Mouse (Mus musculus) right cerebral cortex, adult 18-20 months (tissue): ENCODE measurements at regions not wholly inside any gene's neighbourhood (a gene's known extent, or its start where the extent isn't known, plus 50 kb on each side); places are given as distances from the start of the nearest gene placed in this dataset.

Experiments used
- DNase-seq: peaks from one replicate; pipeline ENCODE4 v3.0.0; 2022; ENCODE audit warnings: mixed read lengths

DNA sequence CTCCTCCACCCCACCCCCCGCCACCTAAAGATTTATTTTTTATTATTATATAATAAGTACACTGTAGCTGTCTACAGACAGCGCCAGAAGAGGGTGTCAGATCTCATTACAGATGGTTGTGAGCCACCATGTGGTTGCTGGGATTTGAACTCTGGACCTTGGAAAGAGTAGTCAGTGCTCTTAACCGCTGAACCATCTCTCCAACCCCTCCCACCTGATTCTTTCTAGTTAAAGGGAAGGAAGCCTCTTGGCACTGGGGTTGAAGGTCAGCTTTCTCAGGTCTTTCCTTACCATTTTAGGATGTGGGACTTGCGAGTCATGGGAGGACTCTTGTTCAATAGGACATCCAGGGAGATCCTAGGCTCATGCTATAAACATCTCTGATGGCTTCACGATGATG is 54.7 kb downstream of the Hes1 start:
- DNase-seq: no peak

DNA sequence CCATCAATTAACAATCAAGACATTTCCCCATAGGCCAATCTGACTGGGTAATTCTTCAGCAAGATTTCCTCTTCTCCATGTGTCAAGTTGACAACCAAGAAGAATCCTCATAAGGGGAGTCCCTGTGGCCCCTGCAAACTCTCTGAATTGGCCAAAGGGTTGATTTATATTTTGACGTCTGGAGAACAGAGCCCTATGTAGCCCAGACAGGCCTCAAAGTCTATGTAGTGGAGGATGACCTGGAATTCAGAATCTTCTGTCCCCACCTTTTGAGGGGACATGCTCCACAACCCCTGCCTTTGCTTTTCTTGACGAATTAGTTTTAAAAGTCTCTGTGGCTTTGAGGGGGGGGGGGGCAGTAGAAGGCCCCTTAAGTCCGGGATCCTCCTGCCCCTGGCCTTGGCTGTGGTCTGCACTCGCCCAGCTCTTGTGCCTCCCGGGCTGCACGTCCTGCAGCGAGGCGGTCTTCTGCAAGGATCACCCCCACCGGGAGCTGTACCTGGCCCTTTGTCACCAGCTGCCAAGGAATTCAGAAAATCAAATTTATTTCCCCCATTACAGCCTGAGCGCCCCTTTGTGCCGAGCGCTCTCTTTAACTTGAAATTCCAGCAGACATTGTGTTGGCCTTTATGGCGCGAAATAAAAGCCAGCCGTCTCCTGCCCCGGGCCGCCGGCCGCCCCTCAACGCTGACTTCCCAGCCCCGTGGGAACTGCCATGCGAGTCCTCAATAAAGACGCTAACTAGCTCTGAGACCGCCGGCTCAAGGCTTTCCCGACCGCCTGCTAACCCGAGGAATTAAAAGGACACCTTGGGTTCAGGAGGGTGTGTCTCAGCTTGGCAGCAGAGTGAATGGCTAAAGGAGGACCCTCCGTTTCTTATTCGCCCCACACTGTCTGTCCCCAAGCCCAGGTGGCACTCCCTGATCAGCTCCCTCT is 56.4 kb downstream of the Hes1 start:
- DNase-seq: no peak

DNA sequence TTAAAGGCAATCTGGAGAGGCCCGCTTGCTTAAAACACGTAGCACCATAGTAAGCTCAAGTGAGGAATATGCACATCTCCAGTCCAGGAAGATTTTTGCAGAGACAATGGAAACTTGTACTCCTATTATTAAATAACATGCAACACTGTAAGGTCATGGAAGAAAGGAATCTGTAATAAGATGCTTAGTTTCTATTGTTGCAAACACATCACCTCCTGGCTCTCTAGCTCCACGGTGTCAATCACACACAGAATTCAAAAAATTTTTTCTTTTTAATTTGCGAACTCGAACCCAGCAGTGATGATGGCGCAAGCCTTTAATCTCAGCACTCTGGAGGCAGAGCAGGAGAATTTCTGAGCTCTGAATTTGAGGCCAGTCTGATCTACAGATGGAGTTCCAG is 57.4 kb downstream of the Hes1 start:
- DNase-seq: no peak

DNA sequence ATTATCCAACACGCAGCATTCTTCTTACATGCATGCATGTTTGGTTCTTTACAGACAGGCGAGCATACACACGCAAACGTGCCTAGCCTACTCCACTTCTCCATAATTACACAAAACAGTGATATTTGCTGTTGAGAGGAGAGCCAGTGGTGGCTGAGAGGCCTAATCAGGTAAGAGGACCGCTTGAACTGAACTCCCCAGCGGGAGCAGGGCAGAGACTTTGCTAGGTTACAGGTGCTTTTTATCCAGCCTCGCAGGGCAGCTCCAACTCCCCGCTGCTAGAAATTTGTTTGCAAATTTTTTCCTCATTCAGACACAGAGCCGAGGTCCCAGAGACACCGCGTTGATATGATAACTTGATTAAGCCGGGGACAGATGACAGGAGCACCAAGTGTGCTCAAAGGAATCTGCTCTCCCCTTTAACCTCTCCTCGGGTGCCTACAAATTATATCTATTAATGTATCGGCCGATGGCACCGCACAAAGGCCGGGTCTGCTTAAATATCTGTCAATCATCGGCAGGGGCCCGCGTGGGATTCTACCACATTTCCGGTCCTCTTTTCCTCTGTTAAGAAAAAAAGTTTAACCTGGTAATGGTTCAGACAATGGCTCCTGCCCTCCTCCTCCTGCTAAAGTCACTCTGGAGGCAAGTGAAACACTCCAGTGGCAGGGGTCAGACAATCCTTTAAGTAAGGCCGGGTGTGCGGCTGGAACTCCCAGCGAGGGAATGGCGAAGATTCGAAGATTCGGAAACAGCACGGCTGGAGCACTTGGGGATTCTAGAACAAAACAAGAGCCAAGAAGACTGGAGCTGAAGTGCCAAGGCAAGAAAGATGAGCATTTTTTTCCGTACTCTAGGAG is 58.3 kb downstream of the Hes1 start:
- no peak for DNase-seq

DNA sequence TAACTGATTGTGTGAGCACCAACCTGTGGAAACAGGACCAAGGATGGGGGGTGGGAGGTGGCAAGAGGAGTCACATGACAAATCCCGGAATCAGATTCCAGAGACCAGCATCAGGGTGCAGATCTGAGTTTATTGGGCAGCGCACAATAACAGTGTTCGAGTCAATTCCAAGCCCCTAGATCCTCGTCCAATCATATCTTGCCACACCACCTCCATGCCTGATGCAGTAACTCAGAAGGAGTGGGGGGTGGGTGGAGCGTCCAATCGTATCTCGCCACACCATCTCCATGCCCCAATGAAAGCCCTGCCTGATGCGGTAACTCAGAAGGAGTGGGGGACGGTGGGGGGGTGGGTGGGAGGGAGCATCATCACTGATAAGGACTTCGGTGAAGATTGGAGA is 62.8 kb downstream of the Hes1 start:
- no peak for DNase-seq

DNA sequence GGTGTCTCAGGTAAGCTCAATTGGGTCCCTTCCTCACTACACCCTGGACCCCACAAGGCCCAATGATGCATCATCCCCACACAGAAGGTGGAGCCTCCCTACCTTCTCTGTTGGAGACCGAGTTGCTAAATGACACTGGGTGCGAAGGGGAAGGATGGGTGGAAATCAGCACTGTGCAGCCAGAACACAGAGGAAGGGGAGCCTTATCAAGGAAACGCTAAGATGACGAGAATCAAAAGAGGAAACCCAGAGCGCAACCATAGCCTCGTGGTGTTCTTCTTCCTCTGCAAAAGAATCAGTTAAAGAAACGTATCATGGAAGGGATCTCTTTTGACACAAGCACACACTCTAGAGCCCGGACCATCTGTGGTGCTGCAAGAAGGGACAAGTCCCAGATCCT is 64.6 kb downstream of the Hes1 start:
- no peak for DNase-seq

DNA sequence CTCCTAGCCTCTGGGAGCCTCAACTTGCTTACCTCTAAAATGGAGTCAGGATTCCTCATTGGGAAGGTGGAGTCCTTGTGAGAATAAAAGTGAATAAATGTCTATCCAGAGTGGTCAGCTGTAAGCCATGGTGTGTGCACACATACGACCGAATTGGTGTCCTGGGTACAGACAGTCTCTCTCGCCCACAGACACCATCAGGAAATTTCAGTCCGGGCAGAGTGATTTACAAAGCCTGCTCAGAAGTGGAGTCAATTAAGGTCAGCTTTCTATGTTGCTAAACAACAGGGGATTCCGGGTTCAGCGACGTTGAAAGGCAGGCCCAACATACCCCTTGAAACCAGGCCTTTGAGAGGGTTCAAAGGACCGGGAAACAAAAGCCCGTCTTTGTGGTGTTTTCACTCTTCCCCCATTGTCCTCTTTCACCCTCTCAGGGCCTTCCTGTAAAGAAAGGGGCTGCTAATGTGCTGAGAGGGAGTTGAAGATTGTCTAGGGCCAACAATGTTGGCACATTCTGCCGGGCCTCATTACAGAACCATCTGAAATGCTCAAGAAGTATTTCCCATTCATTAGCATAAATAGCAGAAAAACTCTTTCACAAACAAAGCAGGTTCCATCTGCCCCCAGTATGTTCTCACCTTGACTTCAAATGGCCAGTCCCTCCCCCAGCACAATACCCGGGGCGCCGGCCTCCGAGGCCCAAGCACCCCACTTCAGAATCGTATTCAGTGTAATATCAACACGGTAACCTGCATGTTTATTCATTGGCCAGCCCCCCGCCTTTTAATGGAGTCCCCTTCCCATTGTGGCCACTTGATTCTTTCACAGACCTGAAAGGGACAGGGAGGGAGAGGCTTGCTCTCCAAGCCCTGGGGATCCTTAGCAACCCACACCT is 65.3 kb downstream of the Hes1 start:
- DNase-seq: no peak

DNA sequence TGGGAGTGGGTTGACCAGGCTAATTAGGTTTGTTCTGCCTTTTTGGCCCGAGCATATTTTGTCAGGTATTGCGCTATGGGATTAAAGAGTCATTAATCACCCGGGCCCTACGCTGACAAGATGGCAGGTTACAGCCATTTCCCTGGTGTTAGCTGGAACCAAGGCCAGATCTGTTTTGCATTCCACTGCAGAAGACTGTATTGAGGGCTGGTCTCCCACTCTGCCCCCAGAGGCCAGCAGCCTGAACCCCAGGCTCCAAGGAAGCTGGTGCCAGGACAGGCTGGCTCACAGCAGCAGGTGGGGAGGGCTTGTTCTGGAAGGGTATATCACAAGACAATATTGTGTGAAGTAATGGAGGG is 65.9 kb downstream of the Hes1 start:
- no peak for DNase-seq

DNA sequence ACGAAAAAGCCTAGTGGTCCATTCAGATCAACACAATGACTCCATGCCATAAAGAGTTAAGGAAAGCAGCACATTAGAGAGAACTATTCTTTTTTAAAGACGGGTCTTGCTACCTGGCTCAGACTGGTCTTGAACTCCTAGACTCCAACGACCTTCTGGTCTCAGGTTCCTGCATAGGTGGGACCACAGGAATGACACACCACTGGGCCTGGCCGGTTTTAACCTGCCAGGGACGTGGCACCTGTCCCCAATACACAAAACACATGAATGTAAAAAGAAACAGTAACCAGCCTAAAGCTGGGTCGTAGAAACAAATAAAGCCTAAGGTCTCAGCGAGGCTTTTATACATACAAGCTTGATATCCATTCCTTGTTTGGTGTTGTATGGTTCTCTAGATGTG is 67.9 kb downstream of the Hes1 start:
- no peak for DNase-seq

DNA sequence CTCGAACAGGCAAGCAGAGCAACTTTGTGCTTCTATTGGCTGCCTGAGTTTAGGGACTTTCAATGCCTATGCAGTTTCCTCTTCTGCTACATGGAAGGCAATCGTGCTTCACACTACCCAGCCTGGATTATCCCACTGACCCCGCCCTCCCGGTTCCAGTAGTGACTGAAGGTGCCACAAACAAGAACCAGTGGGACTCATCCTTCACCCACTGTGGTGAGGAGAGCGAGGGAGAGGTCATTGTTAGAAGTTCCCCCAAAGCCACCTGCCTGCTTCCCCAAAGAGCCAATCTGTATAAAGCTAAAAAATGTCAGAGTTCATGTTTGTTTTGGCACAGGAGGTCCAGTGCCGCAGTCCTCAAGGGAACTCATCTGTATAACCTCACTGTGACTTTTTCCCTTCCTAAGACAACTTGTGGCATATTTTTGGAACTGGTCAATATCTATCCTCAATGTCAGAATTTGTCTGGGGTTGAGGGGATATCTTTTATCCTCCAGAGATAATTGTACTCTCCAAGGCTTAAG is 70.5 kb downstream of the Hes1 start:
- DNase-seq: no peak

DNA sequence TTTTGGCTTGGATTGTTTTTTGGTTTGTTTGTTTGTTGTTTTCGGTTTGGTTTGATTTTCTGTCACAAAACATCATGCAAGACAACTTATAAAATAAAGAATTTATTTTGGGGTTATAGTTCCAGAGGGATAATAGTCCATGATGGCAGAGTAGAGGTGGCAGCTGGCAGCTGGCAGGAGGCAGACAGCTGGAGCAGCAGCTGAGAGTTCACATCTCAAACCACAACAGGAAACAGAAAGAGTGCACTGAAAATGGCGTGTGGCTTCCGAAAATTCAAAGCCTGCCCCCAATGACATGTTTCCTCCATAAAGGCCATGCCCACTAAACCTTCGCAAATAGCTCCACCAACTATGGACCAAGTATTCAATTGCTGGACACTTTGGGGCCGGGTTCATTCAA is 72.7 kb downstream of the Hes1 start:
- DNase-seq: no peak

DNA sequence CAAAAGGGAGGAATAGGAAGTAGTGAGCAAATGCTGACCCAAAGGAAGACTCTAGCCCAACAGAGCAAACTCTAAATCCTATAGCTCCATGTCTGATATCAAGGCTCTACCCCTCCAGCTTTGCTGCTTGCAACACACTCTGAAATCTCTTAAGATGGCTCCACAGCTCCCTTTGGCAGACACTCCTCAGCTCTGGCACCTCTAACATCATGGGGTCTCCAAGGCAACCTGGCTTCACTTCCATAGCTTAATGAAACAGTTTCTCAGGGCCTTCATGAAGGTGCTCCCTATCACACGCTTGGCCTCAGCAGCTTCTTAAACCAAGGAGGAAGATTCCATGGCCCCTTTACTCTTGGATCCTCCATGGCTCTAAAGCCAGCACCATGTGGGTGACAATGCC is 73.6 kb downstream of the Hes1 start:
- DNase-seq: no peak

DNA sequence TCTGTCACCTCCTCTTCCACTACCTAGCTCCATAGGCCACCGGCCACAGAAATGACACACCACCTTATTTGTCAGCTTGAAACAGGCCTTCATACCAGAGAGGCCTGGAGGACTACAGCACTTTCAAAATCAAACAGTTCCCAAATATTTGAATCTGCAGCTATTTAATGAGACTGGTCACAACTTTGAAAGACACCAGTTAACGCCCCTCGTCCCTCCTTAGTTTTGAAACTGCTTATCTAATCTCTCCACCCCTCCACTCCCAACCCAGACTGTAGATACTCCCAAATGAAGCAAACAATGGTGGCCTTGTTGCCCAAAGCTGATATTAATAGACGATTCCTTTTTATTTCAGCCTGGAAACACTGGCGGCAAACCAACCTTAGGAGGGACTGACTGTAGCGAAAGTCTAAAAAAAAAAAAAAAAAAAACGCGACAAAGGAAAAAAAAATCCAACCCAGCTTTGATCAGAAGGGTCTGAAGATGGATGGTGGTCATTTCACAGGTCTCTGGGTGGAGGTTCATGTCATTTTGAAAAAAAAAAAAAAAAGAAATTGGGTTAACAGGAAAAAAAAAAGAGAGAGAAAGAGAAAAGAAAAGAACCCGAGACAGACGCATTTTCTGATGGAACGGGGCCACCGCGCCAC is 80.8 kb downstream of the Hes1 start:
- DNase-seq: no peak

DNA sequence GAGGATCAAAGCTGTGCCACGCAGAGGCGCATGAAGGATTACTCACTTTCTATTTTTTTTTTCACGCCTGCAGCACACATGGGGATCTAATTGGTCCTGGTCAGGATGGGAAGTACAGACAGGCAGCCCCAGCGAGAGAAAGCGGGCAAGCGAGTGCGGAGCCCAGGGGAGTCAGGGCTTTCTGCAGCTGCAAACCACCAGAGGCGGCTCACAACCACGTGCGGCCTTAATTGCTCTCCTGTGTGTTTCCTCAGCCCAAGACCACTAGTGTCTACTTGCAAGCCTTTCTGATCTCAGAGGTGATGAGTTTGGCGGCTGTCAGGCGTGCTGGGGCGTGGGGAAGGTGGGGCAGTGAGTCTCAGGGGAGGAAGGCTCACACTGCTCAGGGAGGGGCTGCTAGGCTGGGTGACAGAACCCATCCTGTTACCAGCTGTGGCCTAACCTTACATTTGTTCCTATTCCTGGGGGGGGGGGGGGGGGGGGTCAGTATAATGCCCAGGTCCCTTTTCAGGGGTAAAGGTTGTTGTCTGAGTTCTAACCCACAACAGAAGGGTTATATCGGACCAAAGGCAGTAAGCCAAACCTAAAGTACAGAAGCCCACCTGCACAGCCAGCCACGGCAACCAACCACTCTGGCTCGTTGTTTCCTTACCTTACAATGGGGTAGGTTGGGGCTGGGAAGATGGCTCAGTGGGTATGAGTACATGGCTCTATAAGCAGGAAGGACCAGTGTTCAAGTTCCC is 81.5 kb downstream of the Hes1 start:
- DNase-seq: peak; percentile 20

DNA sequence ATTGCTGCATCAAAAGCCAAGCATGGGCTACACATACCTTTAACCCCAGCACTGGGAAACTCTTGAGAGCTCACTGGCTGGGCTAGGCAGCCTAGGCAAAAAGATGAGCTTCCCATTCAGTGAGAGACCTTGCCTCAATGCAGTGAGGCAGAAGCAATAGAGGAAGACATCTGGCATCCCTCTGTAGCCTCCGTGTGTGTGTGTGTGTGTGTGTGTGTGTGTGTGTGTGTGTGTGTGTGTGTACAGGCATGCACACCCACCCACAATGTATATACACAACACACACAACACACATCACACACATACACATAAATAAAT is 82.0 kb downstream of the Hes1 start:
- DNase-seq: no peak

DNA sequence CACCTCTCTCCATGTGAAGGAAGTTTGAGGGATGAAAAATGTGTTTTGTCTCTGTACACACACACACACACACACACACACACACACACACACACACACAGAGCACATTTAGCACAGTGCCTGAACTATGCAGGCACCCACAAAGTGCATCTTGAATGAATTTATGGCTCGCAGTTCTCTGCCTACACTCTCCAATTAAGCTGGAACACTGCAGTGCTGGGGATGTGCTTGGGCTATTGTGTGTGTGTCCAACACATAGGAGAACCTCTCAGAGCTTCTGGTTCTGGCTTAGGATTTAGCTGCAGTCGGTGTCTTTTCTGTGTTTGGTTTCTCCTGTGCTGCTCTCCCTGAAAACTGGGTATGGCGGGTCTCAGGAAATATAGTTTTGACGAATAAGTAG is 83.1 kb downstream of the Hes1 start:
- no peak for DNase-seq

DNA sequence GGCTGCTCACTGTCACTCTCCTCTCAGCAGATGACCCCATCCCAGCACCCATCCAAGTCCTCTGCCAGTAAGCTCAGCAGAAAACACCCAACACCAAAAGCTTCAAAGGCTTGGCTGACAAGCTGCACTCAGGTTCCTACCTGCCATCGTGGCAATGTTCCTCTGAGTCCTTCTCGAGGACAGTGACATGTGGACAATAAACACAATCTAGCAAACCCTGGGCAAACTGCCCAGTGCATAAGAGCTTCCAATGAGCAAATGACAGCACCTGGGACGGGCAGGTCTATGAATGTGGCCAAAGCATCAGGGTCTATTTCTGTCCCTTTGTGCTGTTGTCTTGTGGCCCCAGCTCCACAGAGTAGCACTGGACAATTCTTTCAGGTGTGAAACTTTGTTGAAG is 86.9 kb downstream of the Hes1 start:
- no peak for DNase-seq

DNA sequence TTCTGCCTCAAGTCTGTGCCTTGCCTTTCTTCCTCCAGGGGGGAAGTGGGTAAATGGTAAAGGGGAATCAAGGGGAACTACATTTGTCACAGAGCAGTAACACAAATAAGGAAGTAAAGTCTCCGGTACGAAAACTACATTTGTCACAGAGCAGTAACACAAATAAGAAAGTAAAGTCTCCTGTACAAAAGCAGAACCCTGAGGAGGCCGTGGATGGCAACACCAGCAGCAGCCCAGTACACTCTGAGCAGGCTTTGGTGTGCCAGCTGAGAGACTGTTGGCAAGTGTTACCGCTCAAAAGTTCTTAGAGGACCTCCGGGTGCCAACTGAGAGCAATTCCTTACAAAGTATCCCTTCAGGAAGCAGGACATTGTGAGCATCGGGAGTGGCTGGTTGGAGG is 90.9 kb downstream of the Hes1 start:
- DNase-seq: peak; percentile 34

DNA sequence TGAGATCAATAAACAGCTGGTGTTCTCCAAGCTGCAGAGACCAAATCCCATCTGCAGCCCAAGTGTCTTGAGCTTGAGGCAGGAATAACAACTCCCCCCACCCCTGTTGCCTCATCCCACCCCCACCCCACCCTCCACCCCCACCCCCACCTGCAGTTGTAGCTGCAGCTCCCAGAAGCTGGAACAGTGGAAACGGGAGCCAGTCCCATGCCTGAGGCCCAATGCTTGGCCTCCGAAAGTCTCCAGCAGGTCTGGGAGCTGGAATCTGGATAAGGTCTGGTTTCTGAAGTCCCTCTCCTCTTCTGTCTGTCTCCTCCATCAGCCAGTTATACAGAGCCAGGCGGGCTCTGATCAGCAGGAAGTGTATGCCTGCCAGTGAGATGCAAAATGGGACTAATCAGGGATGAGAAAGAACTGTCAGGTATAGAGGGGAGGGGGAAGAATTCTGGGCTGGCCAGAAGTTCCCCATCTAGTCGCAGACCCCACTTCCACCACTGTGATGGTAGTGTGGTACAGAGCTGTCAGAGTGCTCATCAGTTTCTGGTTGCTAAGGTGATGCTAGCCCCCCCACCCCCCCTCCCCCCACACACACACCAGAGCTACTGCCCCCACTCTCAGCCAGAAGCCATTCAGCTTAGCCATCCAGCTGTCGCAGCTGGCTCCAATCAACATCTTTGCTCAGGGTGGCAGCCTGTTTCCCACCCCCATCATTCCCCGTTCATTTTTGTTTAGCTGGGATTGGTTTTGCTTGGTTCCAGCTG is 91.5 kb downstream of the Hes1 start:
- no peak for DNase-seq

DNA sequence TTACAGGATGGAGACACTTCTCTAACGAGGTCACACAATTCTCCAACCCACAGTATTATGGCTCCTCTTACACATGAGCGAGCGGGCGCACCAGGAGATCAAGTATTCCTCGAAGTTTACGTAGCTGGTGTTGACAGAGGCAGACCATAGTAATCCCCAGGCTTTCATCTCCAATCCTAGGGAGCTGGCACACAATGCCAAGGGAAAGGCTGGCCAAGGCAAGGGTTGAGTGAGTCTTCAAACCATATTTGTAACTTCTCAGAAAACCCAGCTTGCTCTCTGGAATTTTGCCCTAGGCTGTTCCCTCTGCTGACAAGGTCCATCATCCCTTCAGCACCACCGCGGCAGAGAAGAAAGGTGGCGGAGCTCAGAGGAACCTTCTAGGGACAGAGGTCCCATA is 94.0 kb downstream of the Hes1 start:
- DNase-seq: no peak

DNA sequence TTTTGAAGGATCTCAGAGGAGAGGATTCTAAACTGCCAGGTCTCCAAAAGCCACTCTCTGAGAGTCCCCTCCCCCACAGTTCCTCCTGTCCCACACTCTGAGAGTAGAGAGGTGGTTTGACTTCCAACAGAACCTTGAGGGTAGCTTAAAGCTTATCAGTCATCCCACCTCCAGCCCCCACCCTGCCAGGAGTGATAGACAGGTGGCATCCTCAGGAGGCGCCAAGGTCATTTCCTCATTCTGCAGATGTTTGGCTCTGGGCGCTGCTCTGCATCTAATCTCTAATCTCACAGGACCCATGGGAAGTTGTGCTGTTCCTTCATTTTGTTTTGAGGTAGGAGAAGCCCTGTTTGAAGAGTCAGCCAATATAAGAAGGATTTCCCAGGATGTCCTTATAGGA is 96.2 kb downstream of the Hes1 start:
- no peak for DNase-seq
